Mouse (Mus musculus): Measurements from ENCODE around the gene Mex3a. TPM values are rescaled to one million over a fixed set of nuclear protein-coding genes. Genes with fewer than 3 reads are reported as not detected.

The Mex3a gene
- polyA plus RNA-seq, 1 experiment, result not detected

DNA sequence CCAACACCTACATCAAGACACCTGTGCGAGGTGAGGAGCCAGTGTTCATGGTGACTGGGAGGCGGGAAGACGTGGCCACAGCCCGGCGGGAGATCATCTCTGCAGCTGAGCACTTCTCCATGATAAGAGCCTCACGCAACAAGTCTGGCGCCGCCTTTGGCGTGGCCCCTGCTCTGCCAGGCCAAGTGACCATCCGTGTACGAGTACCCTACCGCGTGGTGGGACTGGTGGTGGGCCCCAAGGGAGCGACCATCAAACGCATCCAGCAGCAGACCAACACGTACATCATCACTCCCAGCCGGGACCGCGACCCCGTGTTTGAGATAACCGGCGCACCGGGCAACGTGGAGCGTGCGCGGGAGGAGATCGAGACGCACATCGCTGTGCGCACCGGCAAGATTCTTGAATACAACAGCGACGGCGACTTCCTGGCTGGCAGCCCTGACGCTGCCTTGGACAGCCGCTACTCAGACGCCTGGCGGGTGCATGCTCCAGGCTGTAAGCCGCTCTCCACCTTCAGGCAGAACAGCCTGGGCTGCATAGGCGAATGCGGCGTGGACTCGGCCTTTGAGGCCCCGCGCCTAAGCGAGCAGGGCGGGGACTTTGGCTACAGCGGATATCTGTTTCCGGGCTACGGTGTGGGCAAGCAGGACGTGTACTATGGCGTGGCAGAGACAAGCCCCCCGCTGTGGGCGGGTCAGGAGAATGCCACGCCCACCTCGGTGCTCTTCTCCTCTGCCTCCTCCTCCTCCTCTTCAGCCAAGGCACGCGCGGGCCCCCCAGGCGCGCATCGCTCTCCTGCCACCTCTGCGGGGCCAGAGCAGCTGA is 4.1 kb downstream of the Mex3a start:
- WGBS, result 23% methylated on average over 64 of the region's 64 CpGs
- H3K27ac ChIP-seq (ENCODE audit: insufficient read depth, low read depth, low read length), result peak overlapping the region; percentile 12; the same call in 1 of the 2 replicates
- H3K4me1 ChIP-seq (ENCODE audit: control insufficient read depth, insufficient read depth, low read length), result peaks cover 24% of the 10 kb centered on the region
- TF ChIP-seq CTCF (IDR thresholded peaks at IDR 0.05; ENCODE audit: insufficient read depth, low read depth, low read length) (no peak), POLR2A (IDR thresholded peaks at IDR 0.05; ENCODE audit: insufficient read depth, low read depth, low read length) (peak; percentile 34; the same call in 1 of the 2 replicates)
- peak overlapping the region; percentile 54 for H3K4me3 ChIP-seq (ENCODE audit: insufficient read depth, low read depth, low read length)

DNA sequence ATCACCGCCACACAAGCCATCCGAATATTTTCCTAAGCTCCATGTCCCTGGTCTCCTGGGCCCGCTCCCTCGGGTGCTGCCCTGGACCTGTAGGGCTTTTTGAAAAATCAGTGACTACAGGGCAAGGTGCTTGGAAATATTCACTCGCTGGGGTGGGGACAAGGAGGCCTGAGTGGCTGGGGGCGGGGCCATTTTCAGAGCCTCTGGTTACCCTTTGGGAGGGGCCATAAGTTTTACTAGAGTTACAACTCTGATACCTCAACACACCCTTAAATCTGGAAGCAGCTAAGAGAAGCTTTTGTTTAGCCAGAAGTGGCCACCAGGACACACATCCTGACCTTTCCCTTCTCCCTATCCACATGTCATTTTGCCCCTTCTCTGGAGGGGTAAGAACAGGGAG is 5.0 kb downstream of the Mex3a start:
- WGBS, result 70% methylated on average over 6 of the region's 6 CpGs
- Histone ChIP-seq H3K4me1 (ENCODE audit: control insufficient read depth, insufficient read depth, low read length) (peaks cover 24% of the 10 kb centered on the region), H3K27ac (ENCODE audit: insufficient read depth, low read depth, low read length) (no peak overlapping the region), H3K4me3 (ENCODE audit: insufficient read depth, low read depth, low read length) (peak overlapping the region; percentile 54; the same call in 1 of the 2 replicates)
- TF ChIP-seq POLR2A (IDR thresholded peaks at IDR 0.05; ENCODE audit: insufficient read depth, low read depth, low read length), result no peak
- TF ChIP-seq CTCF (IDR thresholded peaks at IDR 0.05; ENCODE audit: insufficient read depth, low read depth, low read length), result no peak

DNA sequence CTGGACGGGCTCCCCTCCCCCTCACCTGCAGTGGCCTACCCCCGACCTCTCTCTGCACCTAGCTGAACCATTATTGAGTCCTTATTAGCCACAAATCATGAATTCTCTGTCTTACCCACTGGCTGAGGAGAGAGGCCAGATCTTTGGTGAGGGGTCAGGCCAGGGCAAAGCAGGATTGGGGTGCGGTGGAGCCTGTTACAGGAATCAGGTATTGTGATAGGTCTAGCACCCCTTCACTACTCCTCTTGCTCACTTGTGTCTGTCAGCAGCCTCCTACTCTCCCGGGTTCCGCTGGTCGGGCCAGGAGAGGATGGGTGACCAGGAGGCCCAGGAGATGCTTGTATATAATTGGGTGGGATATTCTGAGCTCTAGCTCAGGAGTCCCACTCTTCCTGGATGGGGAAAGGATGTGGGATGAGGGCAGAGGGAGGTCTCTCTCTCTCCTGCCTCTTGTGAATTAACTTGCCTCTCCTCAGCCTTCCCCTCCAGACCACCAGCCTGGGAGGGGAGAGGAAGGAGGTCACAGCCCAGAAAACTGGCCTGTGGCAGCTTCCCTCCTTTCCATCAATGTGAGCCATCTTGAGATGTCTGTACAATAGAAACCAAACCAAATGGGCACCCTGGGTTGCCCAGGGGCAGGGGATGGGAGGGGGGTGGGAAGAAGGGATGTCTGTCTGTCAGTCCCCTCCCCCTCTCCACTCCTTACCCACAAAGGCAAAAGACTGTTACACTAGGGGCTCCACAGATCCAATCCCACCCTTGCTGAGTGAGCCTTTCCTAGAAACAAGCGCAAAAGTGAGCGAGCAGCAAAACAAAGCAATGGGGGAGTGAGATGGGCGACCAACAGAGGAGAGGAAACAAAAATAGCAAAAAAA is 6.3 kb downstream of the Mex3a start:
- H3K4me1 ChIP-seq (ENCODE audit: control insufficient read depth, insufficient read depth, low read length), result peaks cover 15% of the 10 kb centered on the region
- H3K4me3 ChIP-seq (ENCODE audit: insufficient read depth, low read depth, low read length), result no peak overlapping the region
- TF ChIP-seq POLR2A (IDR thresholded peaks at IDR 0.05; ENCODE audit: insufficient read depth, low read depth, low read length) (no peak), CTCF (IDR thresholded peaks at IDR 0.05; ENCODE audit: insufficient read depth, low read depth, low read length) (no peak)
- 57% methylated on average over 9 of the region's 9 CpGs for WGBS
- no peak overlapping the region for H3K27ac ChIP-seq (ENCODE audit: insufficient read depth, low read depth, low read length)

DNA sequence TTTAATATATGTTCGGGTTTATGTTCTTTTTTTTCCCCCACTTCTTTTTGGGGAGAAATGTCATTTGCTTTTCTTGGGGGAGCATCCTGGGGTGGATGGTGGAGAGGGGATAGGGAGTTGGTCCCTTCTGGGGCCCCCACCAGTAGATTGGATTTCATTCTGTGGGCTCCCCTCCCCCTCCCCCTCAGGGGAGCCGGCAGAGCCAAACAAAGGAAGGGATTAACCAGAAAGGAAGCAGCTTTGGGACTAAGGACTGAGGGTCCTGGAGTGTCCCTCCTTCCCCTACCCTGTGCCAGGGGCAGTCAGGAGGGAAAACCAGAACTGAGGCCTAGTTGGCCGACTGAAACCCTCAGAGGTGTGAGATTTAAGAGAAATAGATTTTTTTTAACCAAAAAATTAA is 7.2 kb downstream of the Mex3a start:
- no peak overlapping the region for H3K4me3 ChIP-seq (ENCODE audit: insufficient read depth, low read depth, low read length)
- peaks cover 11% of the 10 kb centered on the region for H3K4me1 ChIP-seq (ENCODE audit: control insufficient read depth, insufficient read depth, low read length)
- TF ChIP-seq CTCF (IDR thresholded peaks at IDR 0.05; ENCODE audit: insufficient read depth, low read depth, low read length) (no peak), POLR2A (IDR thresholded peaks at IDR 0.05; ENCODE audit: insufficient read depth, low read depth, low read length) (no peak)
- H3K27ac ChIP-seq (ENCODE audit: insufficient read depth, low read depth, low read length), result no peak overlapping the region
- WGBS, result 40% methylated on average over 3 of the region's 3 CpGs

DNA sequence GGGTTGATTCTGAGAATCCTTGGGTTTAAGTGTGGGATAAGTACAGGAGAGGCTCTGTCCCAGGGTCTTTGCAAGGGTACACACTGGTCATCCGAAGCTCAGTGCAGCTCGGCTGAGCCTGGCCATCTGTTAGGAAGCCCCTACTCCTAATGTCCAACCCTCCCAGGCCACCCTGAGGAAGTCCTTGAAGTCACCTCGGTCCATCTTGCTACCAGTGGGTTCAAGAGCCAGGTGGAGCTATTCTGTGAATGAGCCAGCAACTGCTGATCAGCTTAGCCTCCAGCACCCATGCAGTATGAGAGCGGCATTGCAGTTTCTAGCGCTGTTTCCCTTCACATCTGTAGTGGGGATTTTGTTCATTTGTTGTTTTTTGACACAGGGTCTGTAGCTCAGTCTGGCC is 7.9 kb downstream of the Mex3a start:
- TF ChIP-seq POLR2A (IDR thresholded peaks at IDR 0.05; ENCODE audit: insufficient read depth, low read depth, low read length), result no peak
- TF ChIP-seq CTCF (IDR thresholded peaks at IDR 0.05; ENCODE audit: insufficient read depth, low read depth, low read length), result no peak
- no peak overlapping the region for H3K27ac ChIP-seq (ENCODE audit: insufficient read depth, low read depth, low read length)
- H3K4me1 ChIP-seq (ENCODE audit: control insufficient read depth, insufficient read depth, low read length), result peaks cover 11% of the 10 kb centered on the region
- WGBS, result 67% methylated on average over 5 of the region's 5 CpGs
- no peak overlapping the region for H3K4me3 ChIP-seq (ENCODE audit: insufficient read depth, low read depth, low read length)

DNA sequence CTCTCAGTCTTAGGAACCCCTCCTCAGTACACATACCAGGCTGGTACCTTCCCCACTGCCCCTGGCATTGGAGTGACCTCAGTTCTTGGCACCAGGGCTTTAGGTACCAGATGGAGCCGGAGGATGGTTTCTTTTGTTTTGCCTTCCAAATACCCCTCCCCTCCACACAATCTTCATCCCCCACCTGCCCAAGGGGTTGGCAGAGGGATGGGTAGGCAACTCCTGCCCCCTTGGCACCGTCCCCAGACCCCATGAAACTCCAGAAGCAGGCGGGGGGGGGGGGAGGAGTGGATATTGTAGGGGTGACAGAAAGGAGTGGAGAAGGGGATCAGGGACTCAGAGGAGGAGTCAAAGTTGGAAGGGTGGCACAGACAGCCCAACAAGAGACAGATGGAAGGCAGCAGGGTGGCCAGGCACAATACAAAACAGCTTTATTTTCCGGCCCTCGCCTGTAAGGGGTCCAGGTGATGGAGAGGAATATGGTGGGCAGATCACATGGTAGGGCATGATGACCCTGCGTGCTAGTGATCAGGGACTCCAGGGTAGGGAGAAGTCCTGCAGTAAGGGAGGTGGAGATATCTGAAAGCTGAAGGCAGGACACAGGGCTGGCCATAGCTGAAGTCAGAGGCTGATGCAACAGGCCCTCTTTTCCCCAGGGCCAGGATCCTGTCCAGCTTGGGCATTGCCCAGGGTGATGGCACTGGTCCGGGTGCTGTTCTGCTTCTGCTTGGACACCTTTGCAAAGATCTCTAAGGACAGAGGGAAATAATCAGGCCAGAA is 9.6 kb downstream of the Mex3a start:
- TF ChIP-seq CTCF (IDR thresholded peaks at IDR 0.05; ENCODE audit: insufficient read depth, low read depth, low read length) (no peak), POLR2A (IDR thresholded peaks at IDR 0.05; ENCODE audit: insufficient read depth, low read depth, low read length) (no peak)
- H3K27ac ChIP-seq (ENCODE audit: insufficient read depth, low read depth, low read length), result no peak overlapping the region
- no peak overlapping the region for H3K4me3 ChIP-seq (ENCODE audit: insufficient read depth, low read depth, low read length)
- peaks cover 2% of the 10 kb centered on the region for H3K4me1 ChIP-seq (ENCODE audit: control insufficient read depth, insufficient read depth, low read length)
- 51% methylated on average over 7 of the region's 7 CpGs for WGBS

DNA sequence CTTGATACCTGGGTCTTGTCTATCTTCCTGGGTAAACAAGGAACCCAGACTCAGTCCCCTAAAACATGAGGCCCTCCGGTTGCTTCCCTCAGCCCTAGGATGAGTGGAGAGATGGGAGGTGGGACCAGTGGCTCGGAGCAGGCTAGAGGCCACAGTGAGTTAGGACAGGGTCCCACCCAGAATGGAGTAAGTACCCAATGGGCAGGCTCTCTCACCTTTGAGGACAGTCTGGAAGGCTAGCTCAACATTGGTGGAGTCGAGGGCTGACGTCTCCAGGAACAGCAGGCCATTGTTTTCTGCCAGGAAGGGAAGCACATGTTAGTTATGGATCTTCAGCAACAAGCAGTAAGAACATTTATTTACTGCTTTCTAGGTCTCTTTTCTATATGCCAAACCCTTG is 10.3 kb downstream of the Mex3a start:
- Histone ChIP-seq H3K4me1 (ENCODE audit: control insufficient read depth, insufficient read depth, low read length) (no peaks in the 10 kb centered on the region), H3K27ac (ENCODE audit: insufficient read depth, low read depth, low read length) (no peak overlapping the region), H3K4me3 (ENCODE audit: insufficient read depth, low read depth, low read length) (no peak overlapping the region)
- no peak for TF ChIP-seq CTCF (IDR thresholded peaks at IDR 0.05; ENCODE audit: insufficient read depth, low read depth, low read length)
- TF ChIP-seq POLR2A (IDR thresholded peaks at IDR 0.05; ENCODE audit: insufficient read depth, low read depth, low read length), result no peak
- 75% methylated on average over 4 of the region's 4 CpGs for WGBS

DNA sequence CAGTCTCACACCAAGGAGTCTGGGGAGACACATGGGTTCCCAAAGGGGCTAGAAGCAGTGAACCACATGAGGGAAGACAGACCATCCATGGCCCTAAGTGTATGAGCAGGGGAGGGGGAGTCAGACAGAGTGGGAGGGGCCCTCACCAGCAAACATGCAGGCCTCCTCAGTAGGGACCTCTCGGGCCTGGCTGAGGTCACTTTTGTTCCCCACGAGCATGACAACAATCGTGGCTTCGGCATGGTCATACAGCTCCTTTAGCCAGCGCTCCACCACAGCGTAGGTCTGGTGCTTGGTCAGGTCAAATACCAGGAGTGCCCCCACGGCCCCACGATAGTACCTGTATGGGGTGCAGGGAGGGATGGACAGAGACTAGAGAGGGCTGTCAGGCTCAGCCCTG is 11.0 kb downstream of the Mex3a start:
- TF ChIP-seq CTCF (IDR thresholded peaks at IDR 0.05; ENCODE audit: insufficient read depth, low read depth, low read length), result no peak
- no peak for TF ChIP-seq POLR2A (IDR thresholded peaks at IDR 0.05; ENCODE audit: insufficient read depth, low read depth, low read length)
- WGBS, result 84% methylated on average over 8 of the region's 8 CpGs
- H3K27ac ChIP-seq (ENCODE audit: insufficient read depth, low read depth, low read length), result no peak overlapping the region

More for the DNA sequence above, 11.0 kb downstream of the Mex3a start:
- H3K4me3 ChIP-seq (ENCODE audit: insufficient read depth, low read depth, low read length), result no peak overlapping the region
- no peaks in the 10 kb centered on the region for H3K4me1 ChIP-seq (ENCODE audit: control insufficient read depth, insufficient read depth, low read length)

Measured in olfactory bulb, adult 2 months (tissue).